Mouse (Mus musculus) adrenal gland, postnatal 10 days (tissue): ENCODE data around the gene Ccdc130. TPM values are rescaled to one million over a fixed set of nuclear protein-coding genes. Genes with fewer than 3 reads are reported as not detected.
A peak's percentile ranks its signal among the peaks of the same experiment; 100 is the strongest.

Experiments used
- DNase-seq: peaks from one replicate; pipeline ENCODE4 v3.0.0; 2021; ENCODE audit warnings: mixed read lengths
- total RNA-seq, 2 experiments: library from RNA; stranded (reverse); gene quantifications; 2 replicates each; pipeline ENCODE4 v1.2.3; 2021

The Ccdc130 gene
- total RNA-seq, 2 experiments from 2014 or later, result 14.2 to 16.5 TPM

DNA sequence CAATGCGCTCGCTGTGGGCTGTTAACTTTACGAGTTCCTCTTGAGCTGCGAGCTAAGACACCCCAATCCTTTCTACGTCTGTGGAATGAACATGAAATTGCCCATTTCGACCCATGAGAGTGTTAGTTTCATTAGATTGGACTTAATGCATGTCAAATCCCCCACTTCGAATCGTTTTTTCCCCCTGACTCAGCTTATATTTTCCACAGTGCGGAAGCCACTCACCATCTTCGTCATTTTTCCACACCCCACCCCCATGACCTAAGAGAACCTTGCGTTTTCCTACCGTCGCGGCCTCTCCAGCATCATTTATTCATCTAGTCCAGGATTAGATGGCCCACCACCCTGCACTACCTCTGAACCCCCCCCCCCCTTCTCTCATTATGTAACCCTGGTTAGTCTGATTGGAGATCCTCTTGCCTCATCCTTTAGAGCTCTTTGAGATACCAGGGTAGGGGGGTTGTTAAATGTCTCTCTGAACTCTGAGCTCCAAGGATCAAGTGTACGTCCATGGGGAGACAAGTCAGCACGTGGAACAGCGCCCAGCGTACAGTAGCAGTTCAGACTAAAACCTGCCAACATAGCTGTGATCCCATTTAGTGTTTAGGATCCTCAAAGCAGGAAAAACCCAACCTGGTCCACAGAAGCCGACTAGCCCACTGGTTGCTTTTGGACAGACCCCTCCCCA, 32.5 kb downstream of the Ccdc130 start:
- DNase-seq, result no peak

DNA sequence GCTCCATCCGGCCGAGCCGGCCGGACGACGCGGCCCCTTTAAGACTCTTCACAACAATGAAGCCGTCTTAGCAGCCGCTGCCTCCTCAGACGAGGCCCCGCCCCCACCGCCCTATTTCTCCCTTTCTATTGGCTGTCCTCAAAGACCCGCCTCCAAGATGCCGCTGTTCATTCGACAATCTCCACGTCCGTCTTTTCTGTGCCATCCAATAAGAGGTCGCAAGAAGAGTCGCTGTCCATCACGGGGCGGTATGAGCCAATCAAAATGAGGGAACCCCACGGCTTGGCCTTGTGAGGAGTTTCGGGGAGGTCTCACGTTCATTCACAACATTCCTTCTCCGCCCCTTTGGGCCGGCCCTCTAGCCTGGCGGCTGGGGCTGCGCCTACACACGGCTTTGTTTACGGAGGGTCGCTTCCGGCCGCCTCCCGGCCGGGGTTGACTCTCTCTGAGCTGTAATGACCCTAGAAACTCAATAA, 33.1 kb downstream of the Ccdc130 start, which contains the start of gene Zswim4:
TSS of gene Zswim4 (minus strand) at position 58 of the 476 bp plus-strand sequence.
- DNase-seq, result peak; percentile 97

DNA sequence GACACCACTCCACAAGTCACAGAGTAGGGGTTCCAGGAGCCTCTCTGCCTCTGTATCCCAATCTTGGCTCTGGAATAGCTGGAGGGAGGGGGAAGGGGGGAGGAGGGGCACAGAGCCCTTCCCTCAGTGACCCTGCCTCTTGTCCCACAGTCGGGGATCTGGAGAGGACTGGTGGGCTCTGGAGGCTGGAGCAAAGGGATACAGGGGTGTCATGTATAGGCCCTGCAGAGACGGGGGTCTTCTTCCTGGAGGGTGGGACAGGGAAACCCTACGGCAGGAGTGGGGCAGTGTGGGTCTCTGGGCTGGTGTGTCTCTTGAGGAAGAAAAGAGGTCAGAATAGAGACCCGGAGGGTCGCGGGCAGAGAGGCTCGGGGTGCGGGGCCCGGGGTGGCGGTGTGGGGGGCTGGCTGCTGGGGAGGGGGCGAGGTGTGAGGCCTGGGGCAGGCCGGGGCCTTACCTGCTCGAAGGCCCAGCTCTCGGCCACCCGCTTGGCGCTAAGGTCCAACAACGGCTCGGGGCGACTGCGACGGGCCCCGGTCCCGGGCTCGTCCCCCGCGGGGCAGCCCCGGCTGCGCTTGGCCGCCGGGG, 33.7 kb downstream of the Ccdc130 start:
- DNase-seq, result peak; percentile 48

DNA sequence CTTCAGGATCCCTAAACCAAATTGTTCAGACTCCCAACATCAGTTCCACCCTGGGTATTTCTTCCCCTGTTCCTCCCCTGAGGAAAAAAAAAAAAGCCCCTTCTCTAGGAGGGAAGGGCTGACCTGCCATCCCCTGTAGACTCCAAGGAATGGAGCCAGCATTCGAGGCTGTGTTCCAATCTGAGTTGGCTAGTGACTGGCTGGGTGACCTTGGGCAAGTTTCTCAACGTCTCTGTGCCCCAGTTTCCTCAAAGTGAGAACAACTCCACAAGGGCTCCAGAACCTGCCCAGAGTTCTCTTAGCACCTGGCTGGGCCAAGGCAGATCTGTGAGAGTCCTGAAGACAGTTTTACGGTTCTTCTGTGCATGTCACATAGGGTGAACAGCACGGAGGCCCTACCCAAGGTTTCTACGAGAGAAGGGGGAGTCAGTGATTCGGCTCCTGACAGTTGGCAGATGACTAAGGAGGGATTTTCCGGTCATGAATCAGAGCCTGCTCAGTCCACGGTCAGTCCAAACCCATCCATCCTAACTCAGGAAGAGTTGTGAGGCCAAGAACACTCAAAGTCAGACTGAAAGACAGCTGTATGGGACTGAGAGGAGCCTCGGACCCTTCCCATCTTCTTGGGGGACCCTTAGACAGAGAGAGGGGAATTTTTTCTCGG, 34.3 kb downstream of the Ccdc130 start:
- DNase-seq, result peak; percentile 71

DNA sequence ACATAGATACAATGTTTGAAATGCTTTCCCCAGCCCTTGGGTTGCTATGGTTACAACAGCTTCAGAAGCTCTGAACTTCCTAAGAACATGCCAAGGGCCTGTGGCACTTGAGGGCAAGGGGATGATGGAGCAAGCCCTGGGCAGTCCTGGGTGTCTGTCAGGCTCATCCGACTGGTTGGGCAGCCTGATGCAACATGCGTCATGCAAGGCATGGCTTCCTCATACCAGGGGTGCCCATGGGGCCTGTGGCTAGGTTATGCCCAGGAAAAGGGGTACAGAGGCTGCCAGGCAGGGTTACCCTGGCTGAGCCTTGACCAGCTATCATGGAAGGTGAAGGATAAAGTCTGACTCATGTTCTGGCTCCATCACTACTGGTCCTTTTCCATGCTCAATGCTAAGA, 37.1 kb downstream of the Ccdc130 start:
- DNase-seq, result peak; percentile 44

DNA sequence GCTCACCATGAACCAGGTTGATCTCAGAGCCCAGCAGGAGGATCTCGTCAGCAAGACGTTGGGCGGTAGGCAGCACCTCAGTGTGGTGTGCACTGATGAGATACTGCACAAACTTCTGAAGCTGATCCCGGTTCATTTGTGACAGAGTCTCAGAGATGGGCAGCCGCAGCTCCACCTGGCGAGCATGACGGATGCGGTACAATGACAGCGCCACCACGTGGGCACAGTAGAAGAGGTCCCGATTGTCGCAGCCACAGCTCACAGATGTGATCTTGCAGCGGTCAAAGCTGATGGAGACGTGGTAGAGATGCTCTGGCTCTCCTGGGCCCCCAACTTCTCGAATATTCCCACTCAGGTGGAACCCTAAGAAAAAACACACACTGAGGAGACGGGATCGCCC, 39.4 kb downstream of the Ccdc130 start:
- DNase-seq, result no peak

DNA sequence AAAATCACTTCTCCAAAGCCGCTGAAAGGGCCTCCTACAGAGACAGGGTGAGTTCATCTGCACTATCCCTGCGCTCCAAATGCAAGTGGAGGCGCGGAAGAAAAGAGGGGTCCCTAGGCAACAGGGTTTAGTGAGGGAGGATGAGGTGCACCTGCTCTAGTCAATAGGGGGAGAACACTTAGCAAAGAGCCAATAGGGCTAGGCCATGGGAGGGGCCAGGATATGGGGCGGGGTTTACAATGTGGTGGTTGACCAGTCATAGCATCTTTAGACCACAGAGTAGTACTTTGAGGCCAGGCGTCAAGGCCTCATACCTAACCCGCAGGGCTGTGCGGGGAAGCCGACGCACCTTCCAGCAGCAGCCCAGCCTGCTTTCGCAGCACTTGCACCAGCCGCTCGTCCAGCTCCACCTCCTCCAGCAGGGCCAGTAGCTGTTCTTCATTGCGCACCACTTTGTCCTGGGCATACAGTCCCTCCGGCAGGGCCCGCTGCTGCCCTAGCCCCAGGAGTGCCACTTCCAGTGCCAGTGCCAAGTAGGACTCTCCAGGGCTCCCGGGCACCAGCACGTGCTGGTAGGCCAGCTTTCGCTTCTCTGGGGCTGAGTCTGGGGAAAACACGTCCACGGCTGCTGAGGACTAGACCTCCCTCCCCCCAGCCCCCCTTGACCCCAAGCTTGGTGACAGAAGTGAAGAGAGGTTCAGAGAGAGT, 46.7 kb downstream of the Ccdc130 start:
- peak; percentile 58 for DNase-seq

DNA sequence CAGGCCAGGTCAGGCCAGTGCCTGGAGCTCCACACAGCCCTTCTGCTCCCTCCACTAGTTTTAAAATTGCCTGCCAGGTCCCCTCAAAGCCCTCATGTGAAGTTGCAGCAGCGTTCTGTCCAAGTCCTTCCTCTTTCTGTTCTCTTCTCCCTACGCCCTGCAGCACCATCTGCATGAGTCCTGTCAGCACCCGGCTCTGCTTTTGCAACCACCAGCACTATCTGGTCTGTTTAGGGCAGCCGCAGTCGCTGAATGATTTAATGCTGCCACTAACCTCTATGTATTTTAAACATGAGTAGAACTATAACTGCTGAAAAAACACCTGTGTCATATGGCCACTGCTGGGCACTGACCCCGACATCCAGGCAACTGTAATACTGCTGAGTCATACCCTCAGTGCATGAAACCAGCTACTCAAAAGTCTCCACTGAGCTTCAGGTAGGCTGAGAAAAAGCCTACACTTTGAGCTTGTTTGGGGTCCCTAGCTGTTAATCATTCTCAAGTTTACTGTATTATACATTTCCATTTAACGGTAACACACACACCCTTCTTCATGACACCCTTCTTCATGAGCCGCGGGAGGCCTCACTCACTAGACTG, 47.5 kb downstream of the Ccdc130 start:
- DNase-seq, result no peak

DNA sequence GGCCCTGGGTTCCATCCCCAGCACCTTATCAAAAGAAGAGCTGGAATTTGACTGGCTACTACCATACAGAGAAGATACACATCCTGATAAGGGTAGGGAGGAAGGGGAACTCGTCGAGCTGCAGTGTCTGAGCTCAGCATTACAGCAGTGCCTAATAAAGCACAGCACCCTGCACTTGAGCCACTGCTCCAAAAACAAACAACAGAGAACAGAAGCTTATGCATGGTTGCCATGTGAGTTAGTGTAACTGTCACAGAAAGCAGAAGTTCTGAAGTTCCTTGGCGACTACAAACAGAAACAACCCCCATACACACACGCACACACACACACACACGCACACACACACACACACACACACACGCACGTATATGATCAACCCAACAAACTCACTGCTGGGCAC, 50.1 kb downstream of the Ccdc130 start:
- DNase-seq, result no peak

DNA sequence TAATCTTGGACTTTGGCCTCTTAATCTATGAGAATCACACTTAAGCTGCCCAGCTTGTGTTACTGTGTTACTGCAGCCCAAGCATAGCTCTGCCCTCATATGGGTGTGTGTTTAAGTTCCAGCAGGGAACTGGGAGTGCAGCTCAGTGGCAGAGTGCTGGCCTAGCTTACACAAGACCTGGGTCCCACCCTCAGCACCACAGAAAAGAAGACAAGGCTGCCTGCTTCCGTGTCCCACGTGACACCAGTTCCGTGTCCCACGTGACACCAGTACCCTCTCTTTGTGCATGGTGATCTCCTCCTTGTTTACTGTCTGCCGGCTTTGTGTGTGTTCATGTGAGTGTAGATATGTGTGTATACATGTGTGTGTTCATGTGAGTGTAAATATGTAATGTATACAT, 52.0 kb downstream of the Ccdc130 start:
- DNase-seq, result no peak

DNA sequence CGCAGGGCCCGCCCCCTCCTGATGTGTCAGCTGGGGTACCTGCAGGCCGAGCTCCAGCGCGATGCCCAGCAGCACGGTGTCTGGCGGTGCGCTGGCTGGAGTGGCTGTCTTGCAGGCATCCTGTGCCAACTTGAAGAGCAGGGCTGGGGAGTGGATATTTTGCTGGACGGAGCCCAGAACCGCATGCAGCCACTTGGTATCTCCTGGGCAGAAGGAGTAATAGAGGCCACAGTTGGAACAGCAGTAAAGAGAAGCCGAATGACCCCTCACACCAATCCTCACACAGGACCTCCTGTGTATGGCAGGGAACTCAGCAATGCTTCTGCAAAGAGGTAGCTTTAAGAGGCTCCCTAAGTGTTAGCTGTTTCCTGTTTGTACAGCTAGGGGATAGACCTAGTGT, 53.0 kb downstream of the Ccdc130 start:
- no peak for DNase-seq

DNA sequence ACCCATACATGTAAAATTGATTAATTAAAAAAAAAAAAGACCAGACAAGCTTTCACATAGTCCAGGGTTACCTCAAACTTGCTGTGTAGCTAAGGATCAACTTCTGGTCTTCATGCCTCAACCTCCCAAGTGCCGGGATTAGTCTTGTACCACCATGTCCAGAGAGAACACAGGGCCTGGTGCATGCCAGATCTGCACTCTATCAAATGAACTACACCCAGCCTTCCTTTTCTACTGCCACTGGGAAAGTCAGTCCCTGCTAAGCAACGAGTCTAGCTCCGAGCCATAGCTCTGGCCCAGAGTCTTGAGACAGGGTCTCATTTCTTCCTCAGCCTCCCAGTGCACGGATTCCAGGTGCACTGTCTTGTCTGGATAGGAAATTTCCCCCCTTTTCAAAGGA, 56.9 kb downstream of the Ccdc130 start:
- DNase-seq, result no peak

DNA sequence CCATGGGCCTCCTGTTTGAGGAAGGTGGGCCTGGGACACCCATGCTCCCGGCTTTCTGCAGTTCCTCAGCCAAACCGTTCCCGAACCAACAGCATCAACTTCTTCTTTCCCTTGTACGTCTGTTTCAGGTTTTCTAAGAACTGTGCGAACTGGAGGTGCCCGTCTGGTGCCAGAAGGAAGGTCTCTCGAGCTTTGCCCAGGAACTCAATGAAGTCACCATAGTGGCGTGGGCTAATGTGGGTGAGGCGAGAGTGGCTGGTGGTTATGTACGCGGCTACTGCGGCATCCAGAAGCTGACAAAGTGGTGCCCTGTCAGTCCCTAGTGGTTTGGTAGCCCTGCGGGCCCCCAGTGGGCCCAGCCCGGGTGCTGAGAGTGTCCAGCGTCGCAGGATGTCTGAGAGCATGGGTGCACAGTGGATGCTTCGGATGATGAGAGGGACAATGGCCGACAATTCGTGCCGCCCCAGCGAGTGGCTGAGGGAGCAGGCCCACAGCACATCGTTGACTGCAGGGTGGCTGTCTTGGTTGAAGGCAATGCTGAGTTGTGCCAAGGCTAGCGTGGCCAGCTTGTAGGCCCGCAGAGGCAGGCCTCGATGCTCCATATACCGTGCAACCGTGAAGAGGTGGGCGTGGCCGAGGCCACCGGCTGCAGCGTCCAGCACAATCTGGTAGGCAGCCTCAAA, 58.2 kb downstream of the Ccdc130 start:
- no peak for DNase-seq

DNA sequence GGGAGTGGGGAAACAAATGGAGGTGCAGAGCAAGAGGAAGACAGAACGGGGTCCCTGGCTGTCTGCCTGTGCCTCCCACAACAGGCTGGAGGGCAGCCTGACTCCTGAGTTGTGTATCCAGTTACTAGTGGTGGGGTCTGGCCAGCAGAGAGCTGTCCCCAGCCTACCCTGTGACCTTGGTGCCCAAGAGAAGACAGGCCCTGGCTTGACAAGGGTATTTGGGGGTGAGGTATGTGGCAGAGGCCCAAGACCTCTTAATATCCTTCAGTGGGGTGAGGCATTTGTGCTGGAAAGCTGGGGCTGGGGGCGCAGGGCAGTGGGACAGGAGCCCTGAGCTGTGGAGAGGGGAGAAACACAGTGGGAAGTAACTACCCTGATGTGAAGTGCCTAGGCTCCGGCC, 59.0 kb downstream of the Ccdc130 start:
- no peak for DNase-seq

DNA sequence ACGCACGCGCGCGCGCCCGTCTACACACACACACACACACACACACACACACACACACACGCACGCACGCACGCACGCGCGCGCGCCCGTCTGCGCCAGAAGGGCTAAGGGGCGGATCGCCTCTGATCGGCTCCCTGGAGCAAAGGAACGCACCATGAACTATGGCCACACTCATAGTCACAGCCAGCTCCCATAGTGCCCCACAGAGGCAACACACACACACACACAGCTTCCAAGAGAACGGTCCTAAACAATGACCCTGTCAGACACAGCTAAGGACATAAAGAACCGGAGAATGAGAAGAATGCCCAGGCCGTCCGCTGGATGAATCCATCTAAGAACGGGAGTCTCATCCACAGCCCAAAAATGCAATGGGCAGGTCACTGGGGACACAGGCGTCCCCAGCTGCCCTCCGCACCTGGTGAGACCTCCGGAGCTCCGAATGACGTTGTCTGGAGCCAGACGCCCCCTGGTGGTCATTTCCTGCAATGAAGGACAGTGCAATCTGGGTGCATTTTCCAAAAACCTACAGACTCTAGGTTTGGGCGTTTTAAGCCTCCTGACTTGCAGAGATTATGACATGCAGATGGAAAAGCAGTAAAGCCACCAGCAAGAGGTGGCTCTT, 59.9 kb downstream of the Ccdc130 start:
- peak; percentile 91 for DNase-seq

DNA sequence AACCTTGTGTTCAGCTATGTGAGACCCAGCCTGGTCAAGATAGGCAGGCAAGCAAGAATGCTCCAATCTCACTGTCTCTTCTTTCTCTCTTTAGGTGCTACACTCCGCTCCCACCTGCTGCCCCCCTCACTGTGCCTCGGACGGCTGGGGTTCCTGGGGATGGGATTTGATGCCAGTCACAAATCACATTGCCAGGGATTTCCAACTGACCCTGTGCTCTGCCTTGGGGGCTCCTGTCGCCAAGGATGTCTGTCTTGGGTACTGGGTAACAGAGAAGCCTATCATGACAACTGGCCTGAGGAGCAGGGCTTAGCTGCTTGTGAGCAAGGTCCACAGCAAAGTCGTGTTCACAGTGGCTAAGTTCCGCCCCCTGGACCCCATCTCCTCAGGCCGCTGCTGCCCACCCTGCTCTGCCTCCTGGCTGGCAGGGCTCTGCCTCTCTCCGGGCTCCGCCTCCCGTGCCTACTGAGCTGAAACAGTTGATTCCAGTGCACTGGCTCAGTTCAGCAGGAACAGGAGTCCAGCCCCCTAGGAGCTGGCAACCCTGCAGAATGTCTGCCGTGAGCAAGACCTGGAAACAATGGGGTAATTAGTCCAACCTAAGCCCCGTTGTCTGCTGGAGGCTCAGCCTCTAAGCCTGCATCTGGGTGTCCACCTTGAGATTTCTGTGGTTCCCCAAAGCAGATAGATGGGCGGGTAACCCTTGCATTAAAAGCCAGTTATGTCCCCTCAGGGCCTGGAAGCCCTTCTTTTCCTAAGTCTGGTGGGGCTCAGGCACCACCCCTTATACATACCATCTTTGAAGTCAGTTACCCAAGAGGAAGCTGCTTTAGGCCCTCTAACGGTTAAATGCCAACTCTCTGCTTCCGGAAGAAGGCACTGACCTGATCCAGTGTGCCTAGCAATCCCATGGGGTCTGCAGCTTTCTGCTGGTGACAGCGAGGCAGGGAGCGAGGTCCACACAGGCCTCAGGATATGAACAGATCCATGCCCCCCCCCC, 61.5 kb downstream of the Ccdc130 start:
- peak; percentile 29 for DNase-seq

DNA sequence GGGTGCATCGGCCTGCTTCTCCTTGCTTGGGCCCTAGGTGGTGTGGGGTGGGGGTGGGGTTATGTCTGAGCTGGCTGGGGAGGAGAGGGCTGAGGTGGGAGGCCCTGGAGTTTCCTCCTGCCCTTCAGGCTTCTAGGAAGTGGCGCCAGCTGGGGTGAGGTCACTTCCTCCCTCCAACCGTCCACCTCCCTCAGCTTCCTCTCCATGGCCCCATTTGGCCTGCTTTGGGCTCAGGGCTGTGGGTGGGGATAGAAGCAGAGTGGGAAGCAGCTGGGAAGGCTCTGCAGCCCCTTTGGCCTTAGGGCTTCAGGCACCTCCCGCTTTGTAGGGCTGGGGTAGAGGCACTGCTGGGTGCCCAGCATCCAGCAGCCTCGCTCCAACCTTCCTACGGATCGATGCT, 62.4 kb downstream of the Ccdc130 start:
- peak; percentile 71 for DNase-seq
